ENCODE assay signal across 25 mouse cellular contexts in the genomic region with DNA sequence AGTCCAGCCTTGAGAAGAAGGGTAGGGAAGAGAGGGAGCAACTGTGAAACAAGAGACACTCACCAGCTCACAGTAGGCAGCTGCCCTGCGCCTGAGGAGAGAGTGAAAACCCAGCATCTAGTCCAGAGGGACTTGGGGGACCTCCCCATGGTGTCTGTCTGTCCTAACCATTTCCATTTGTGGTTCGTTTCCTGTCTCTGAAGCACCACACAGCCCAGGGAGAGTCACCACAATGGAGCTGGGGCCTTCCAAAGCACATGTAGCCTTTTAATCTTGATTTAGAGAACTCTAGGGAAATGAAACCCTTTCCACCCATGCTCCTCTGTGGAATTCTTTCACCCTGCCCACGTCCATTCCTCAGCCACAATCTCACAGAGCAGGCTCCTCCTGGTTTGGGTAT.
"Had no signal": no experiment of that assay in that cellular context is flagged by ENCODE, and none has a peak within 500 bp of the region (broad histone marks: within the 10 kb centered on the region; RNA-seq: fewer than 3 reads in every experiment).

No protein-coding gene starts in this region.

- H3K4me3 ChIP-seq: embryonic facial prominence, embryonic 10.5 days; embryonic facial prominence, embryonic 12.5 days; embryonic facial prominence, embryonic 13.5 days; embryonic facial prominence, embryonic 15.5 days; erythroblast, embryonic 14.5 days; forebrain, embryonic 10.5 days; forebrain, embryonic 12.5 days; forebrain, embryonic 13.5 days; forebrain, embryonic 15.5 days; gastrocnemius, adult 2 months; heart, adult 2 months had no signal

- H3K9me3 ChIP-seq: embryonic facial prominence, embryonic 10.5 days; embryonic facial prominence, embryonic 12.5 days; embryonic facial prominence, embryonic 13.5 days; embryonic facial prominence, embryonic 15.5 days; forebrain, embryonic 10.5 days; forebrain, embryonic 12.5 days; forebrain, embryonic 13.5 days; forebrain, embryonic 15.5 days had no signal

- DNase-seq: cerebellum, adult 8-10 months; cerebellum, adult 9-10 months; cerebellum, adult 9-11 months; cerebellum, postnatal 10 days; cerebellum, postnatal 14 days; cerebellum, postnatal 25 days; cerebellum, postnatal 36 days; embryo, embryonic 11 days; forebrain, postnatal 0 days; gastrocnemius, adult 2 months; gastrocnemius, postnatal 10 days; gastrocnemius, postnatal 14 days; gastrocnemius, postnatal 25 days; gastrocnemius, postnatal 36 days; heart, adult 18-20 months; heart, adult 2 months had no signal

- H3K4me2 ChIP-seq: embryonic facial prominence, embryonic 12.5 days; embryonic facial prominence, embryonic 13.5 days; embryonic facial prominence, embryonic 15.5 days; forebrain, embryonic 12.5 days; forebrain, embryonic 13.5 days; forebrain, embryonic 15.5 days had no signal

- H3K27me3 ChIP-seq: embryonic facial prominence, embryonic 12.5 days; embryonic facial prominence, embryonic 13.5 days; embryonic facial prominence, embryonic 15.5 days; forebrain, embryonic 12.5 days; forebrain, embryonic 13.5 days; forebrain, embryonic 15.5 days had no signal

- H3K4me1 ChIP-seq: embryonic facial prominence, embryonic 10.5 days; embryonic facial prominence, embryonic 12.5 days; forebrain, embryonic 10.5 days; forebrain, embryonic 12.5 days; forebrain, embryonic 13.5 days; forebrain, embryonic 15.5 days had no signal

- H3K36me3 ChIP-seq: forebrain, embryonic 10.5 days; forebrain, embryonic 12.5 days; forebrain, embryonic 15.5 days had no signal

- H3K9ac ChIP-seq: embryonic facial prominence, embryonic 12.5 days; embryonic facial prominence, embryonic 13.5 days; embryonic facial prominence, embryonic 15.5 days; forebrain, embryonic 12.5 days; forebrain, embryonic 13.5 days; forebrain, embryonic 15.5 days; forebrain, postnatal 0 days had no signal

- H3K27ac ChIP-seq: embryonic facial prominence, embryonic 10.5 days; embryonic facial prominence, embryonic 12.5 days; embryonic facial prominence, embryonic 13.5 days; embryonic facial prominence, embryonic 15.5 days; forebrain, embryonic 10.5 days; forebrain, embryonic 12.5 days; forebrain, embryonic 13.5 days; forebrain, embryonic 15.5 days; heart, adult 2 months had no signal
